ENCODE assay signal across 8 mouse cellular contexts in the genomic region with DNA sequence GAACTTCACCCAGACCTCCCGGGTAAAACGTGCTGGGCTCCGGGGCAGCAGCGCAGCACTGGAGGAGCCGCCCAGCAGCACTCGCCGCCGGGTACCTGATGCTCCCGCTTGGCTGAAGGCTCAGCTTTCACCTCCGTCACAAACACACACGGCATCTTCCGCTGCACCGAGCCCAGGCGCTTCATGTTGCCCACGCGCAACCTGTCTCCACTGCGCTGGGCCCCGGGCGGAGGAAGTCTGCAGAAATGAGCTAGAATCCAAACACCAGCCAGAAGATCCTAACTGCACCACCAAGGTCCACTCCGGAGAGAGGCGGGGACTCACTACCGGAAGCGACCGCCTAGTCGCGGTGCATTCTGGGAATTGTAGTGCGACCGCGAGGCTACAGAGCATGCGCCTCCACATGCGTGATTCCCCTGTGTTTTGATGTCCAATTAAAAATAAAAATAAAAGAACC. TPM values are rescaled to one million over a fixed set of nuclear protein-coding genes. Genes with fewer than 3 reads are reported as not detected.
DNase-seq lines count a peak whose midpoint lies in the region; ATAC-seq and TF ChIP-seq lines count a peak whose summit lies in the region.

No protein-coding gene starts in this region.

- peak overlapping the region; percentile 64 for H3K9ac ChIP-seq in hindbrain, embryonic 11.5 days (ENCODE audit: low read depth, low read length)
- peak overlapping the region; percentile 84 for H3K9ac ChIP-seq in lung, embryonic 16.5 days (ENCODE audit: low read length)

- WGBS in hindbrain, embryonic 11.5 days: 0% methylated on average over 31 of the region's 31 CpGs
- WGBS in lung, embryonic 16.5 days: under 1% methylated on average over 31 of the region's 31 CpGs
- WGBS in thymus, adult 2 months: under 1% methylated on average over 31 of the region's 31 CpGs

- peak; percentile 68 for TF ChIP-seq POLR2A in thymus, adult 2 months (IDR thresholded peaks at IDR 0.05; ENCODE audit: control insufficient read depth, extremely low read depth, insufficient read depth, low read length, poor library complexity)

- H3K27ac ChIP-seq in hindbrain, embryonic 11.5 days (ENCODE audit: low read depth, low read length): 0 out of 2 replicates have a peak overlapping the region, but pooled peaks have one; percentile 1
- H3K27ac ChIP-seq in lung, embryonic 16.5 days (ENCODE audit: low read length): no peak overlapping the region
- H3K27ac ChIP-seq in thymus, adult 2 months (ENCODE audit: control insufficient read depth, insufficient read depth, low read length): 0 out of 2 replicates have a peak overlapping the region, but pooled peaks have one; percentile 10

- peak overlapping the region; percentile 67 for H3K4me2 ChIP-seq in hindbrain, embryonic 11.5 days (replicated peaks; ENCODE audit: low read depth, low read length)
- peak overlapping the region; percentile 89 for H3K4me2 ChIP-seq in lung, embryonic 16.5 days (ENCODE audit: low read depth, low read length)

- H3K9me3 ChIP-seq in hindbrain, embryonic 11.5 days (ENCODE audit: control insufficient read depth, low read length): no peaks in the 10 kb centered on the region
- no peaks in the 10 kb centered on the region for H3K9me3 ChIP-seq in lung, embryonic 16.5 days (ENCODE audit: control insufficient read depth, low read length)

- peak; percentile 99 for ATAC-seq in hindbrain, embryonic 11.5 days (ENCODE audit: low FRiP score)
- peak; percentile 99 for ATAC-seq in lung, embryonic 16.5 days (ENCODE audit: low read depth)

- no peaks in the 10 kb centered on the region for H3K27me3 ChIP-seq in hindbrain, embryonic 11.5 days (ENCODE audit: control insufficient read depth, insufficient read depth, low read length)
- no peaks in the 10 kb centered on the region for H3K27me3 ChIP-seq in lung, embryonic 16.5 days (ENCODE audit: control insufficient read depth, insufficient read depth, low read depth, low read length)
- H3K27me3 ChIP-seq in thymus, adult 2 months (ENCODE audit: control insufficient read depth, insufficient read depth, low read length): no peaks in the 10 kb centered on the region

- peak; percentile 96 for DNase-seq in NIH3T3 (ENCODE audit: low read depth)
- DNase-seq in cerebellum, adult 9-11 months: peak; percentile 93
- peak; percentile 86 to 95 for DNase-seq in frontal cortex, adult 2 months (ENCODE audit: extremely low spot score in 1 of 2, low spot score in 1 of 2)
- peak; percentile 96 for DNase-seq in hindbrain, embryonic 11.5 days (ENCODE audit: low spot score)
- DNase-seq in layer of hippocampus, adult 9-11 months: peak; percentile 93
- peak; percentile 79 for DNase-seq in ovary, adult 18-20 months (ENCODE audit: low spot score)
- DNase-seq in thymus, adult 2 months: peak; percentile 86

- no peaks in the 10 kb centered on the region for H3K4me1 ChIP-seq in hindbrain, embryonic 11.5 days (replicated peaks; ENCODE audit: control insufficient read depth, insufficient read depth, low read length)
- peaks cover 8% of the 10 kb centered on the region for H3K4me1 ChIP-seq in lung, embryonic 16.5 days (replicated peaks; ENCODE audit: control insufficient read depth, insufficient read depth, low read length)
- H3K4me1 ChIP-seq in thymus, adult 2 months (replicated peaks; ENCODE audit: control insufficient read depth, insufficient read depth, low read length): no peaks in the 10 kb centered on the region

- TF ChIP-seq CTCF in thymus, adult 2 months (IDR thresholded peaks at IDR 0.05; ENCODE audit: borderline replicate concordance, control insufficient read depth, extremely low read depth, insufficient read depth, low read length, poor library complexity): no peak

- H3K36me3 ChIP-seq in hindbrain, embryonic 11.5 days (ENCODE audit: control insufficient read depth, insufficient read depth, low read length): no peaks in the 10 kb centered on the region
- no peaks in the 10 kb centered on the region for H3K36me3 ChIP-seq in lung, embryonic 16.5 days (ENCODE audit: control insufficient read depth, insufficient read depth, low read length)
- H3K36me3 ChIP-seq in thymus, adult 2 months (ENCODE audit: control insufficient read depth, insufficient read depth, low read length): no peaks in the 10 kb centered on the region

- H3K4me3 ChIP-seq in hindbrain, embryonic 11.5 days (ENCODE audit: low read depth, low read length): peak overlapping the region; percentile 76
- H3K4me3 ChIP-seq in lung, embryonic 16.5 days (ENCODE audit: low read length): peak overlapping the region; percentile 90
- peak overlapping the region; percentile 83 for H3K4me3 ChIP-seq in thymus, adult 2 months (ENCODE audit: control insufficient read depth, insufficient read depth, low read length)

RNA-seq across cellular contexts. Expression of gene 4930430F08Rik, which starts 1.3 kb away (rescaled TPM):
- polyA plus RNA-seq in frontal cortex, adult 2 months (2012; rRNA removed): 22.6 and 22.8 TPM in 2 replicates
- 10.5 and 12.2 TPM in 2 replicates for polyA plus RNA-seq in hindbrain, embryonic 11.5 days (2014; fragmentation: Nextera tagmentation; extraction: Ambion mirVana)
- 7.1 and 8.8 TPM in 2 replicates for polyA plus RNA-seq in lung, embryonic 16.5 days (2015; fragmentation: Nextera tagmentation; extraction: Ambion mirVana)
- 8.0 and 10.0 TPM in 2 replicates for polyA plus RNA-seq in thymus, adult 2 months (2012; rRNA removed)

RNA-seq across cellular contexts. Expression of gene 1700017N19Rik, which starts 1.3 kb away (rescaled TPM):
- polyA plus RNA-seq in frontal cortex, adult 2 months (2012; rRNA removed): not detected in 2 replicates
- polyA plus RNA-seq in hindbrain, embryonic 11.5 days (2014; fragmentation: Nextera tagmentation; extraction: Ambion mirVana): not detected in 2 replicates
- not detected in 2 replicates for polyA plus RNA-seq in lung, embryonic 16.5 days (2015; fragmentation: Nextera tagmentation; extraction: Ambion mirVana)
- not detected in 2 replicates for polyA plus RNA-seq in thymus, adult 2 months (2012; rRNA removed)
